Mouse (Mus musculus) stomach, postnatal 0 days (tissue): Measurements from ENCODE around the gene Myo15b.

Experiments
- CTCF ChIP-seq: IDR thresholded peaks from 2 replicates; pipeline ENCODE4 v1.5.1; 2016; ENCODE audit warnings: antibody characterized with exemption, low read depth, mild to moderate bottlenecking, moderate library complexity
- EP300 ChIP-seq: optimal IDR thresholded peaks from 2 replicates; pipeline ENCODE3; 2016; ENCODE audit warnings: antibody characterized with exemption

GRCm38 (mm10) chr11:115881002-115881401, 22.8 kb downstream of the Myo15b start:
- TF ChIP-seq CTCF = peak; percentile 82
- no peak for TF ChIP-seq EP300
